Mouse (Mus musculus): Measurements from ENCODE around the gene Gm20458. TPM values are rescaled to one million over a fixed set of nuclear protein-coding genes. Genes with fewer than 3 reads are reported as not detected.

Gene Gm20458
- total RNA-seq, 2 experiments from 2014 or later, result 7.6 to 9.4 TPM

GRCm38 (mm10) chr2:164458535-164458934 lies 2.2 kb upstream of the Gm20458 start:
- H3K27ac ChIP-seq, result no peak overlapping the region
- intact Hi-C loops (cut with DNase I), result no loop called here
- TF ChIP-seq CTCF (IDR thresholded peaks at IDR 0.05), result no peak
- no peak for DNase-seq
- no peak overlapping the region for H3K4me3 ChIP-seq

GRCm38 (mm10) chr2:164465161-164465560 lies 4.4 kb downstream of the Gm20458 start:
- no peak for TF ChIP-seq CTCF (IDR thresholded peaks at IDR 0.05)
- no peak overlapping the region for H3K27ac ChIP-seq
- intact Hi-C loops (cut with DNase I), result no loop called here
- DNase-seq, result no peak
- H3K4me3 ChIP-seq, result no peak overlapping the region

- Histone ChIP-seq H3K4me3 (no peak overlapping the region), H3K27ac (no peak overlapping the region)
- intact Hi-C loops (cut with DNase I), result no loop called here
- DNase-seq, result no peak
- no peak for TF ChIP-seq CTCF (IDR thresholded peaks at IDR 0.05)
Observed at GRCm38 (mm10) chr2:164466787-164467186, 6.0 kb downstream of the Gm20458 start.

GRCm38 (mm10) chr2:164470254-164470653 lies 9.5 kb downstream of the Gm20458 start:
- peak; percentile 85 for TF ChIP-seq CTCF (IDR thresholded peaks at IDR 0.05)
- Histone ChIP-seq H3K4me3 (no peak overlapping the region), H3K27ac (no peak overlapping the region)
- intact Hi-C loops (cut with DNase I), result loop anchor here (2.0 kb wide), 1 partner anchor 47 kb away; no protein-coding TSS in a partner anchor
- peak; percentile 62 for DNase-seq

- no peak for TF ChIP-seq CTCF (IDR thresholded peaks at IDR 0.05)
- no peak within 1 kb of the TSS for H3K4me3 ChIP-seq
- no peak for DNase-seq
- H3K27ac ChIP-seq, result no peak within 1 kb of the TSS
- intact Hi-C loops (cut with DNase I), result no loop called here
Observed at GRCm38 (mm10) chr2:164473624-164474023, 12.9 kb downstream of the Gm20458 start, which contains the start of gene Trp53tg5. Gene Trp53tg5, minus strand, starts transcription at chr2:164473724.

- peak within 1 kb of the TSS; percentile 91 for H3K4me3 ChIP-seq
- DNase-seq, result peak; percentile 72
- TF ChIP-seq CTCF (IDR thresholded peaks at IDR 0.05), result no peak
- intact Hi-C loops (cut with DNase I), result no loop called here
- peak within 1 kb of the TSS; percentile 96 for H3K27ac ChIP-seq
Observed at GRCm38 (mm10) chr2:164485681-164486257, 25.0 kb downstream of the Gm20458 start, which contains the start of gene Dbndd2. Gene Dbndd2, plus strand, starts transcription at chr2:164486106.

GRCm38 (mm10) chr2:164486258-164487114 lies 25.7 kb downstream of the Gm20458 start:
- Histone ChIP-seq H3K27ac (peak overlapping the region; percentile 96), H3K4me3 (peak overlapping the region; percentile 91)
- TF ChIP-seq CTCF (IDR thresholded peaks at IDR 0.05), result no peak
- intact Hi-C loops (cut with DNase I), result no loop called here
- peak; percentile 90 for DNase-seq

- Histone ChIP-seq H3K27ac (peak overlapping the region; percentile 96), H3K4me3 (peak overlapping the region; percentile 91)
- TF ChIP-seq CTCF (IDR thresholded peaks at IDR 0.05), result no peak
- intact Hi-C loops (cut with DNase I), result no loop called here
- DNase-seq, result no peak
Observed at GRCm38 (mm10) chr2:164487115-164487527, 26.4 kb downstream of the Gm20458 start.

- TF ChIP-seq CTCF (IDR thresholded peaks at IDR 0.05), result no peak
- peak overlapping the region; percentile 91 for H3K4me3 ChIP-seq
- peak overlapping the region; percentile 96 for H3K27ac ChIP-seq
- intact Hi-C loops (cut with DNase I), result no loop called here
- DNase-seq, result no peak
Observed at GRCm38 (mm10) chr2:164487812-164488211, 27.0 kb downstream of the Gm20458 start.

- Histone ChIP-seq H3K27ac (no peak overlapping the region), H3K4me3 (no peak overlapping the region)
- TF ChIP-seq CTCF (IDR thresholded peaks at IDR 0.05), result no peak
- intact Hi-C loops (cut with DNase I), result no loop called here
- DNase-seq, result no peak
Observed at GRCm38 (mm10) chr2:164494126-164494525, 33.4 kb downstream of the Gm20458 start.

GRCm38 (mm10) chr2:164496331-164496730 lies 35.6 kb downstream of the Gm20458 start:
- H3K27ac ChIP-seq, result no peak overlapping the region
- intact Hi-C loops (cut with DNase I), result loop anchor here (5.0 kb wide), 1 partner anchor 34 kb away; the partner anchor contains the start of gene Gm20458
- DNase-seq, result no peak

GRCm38 (mm10) chr2:164496847-164497690 lies 36.3 kb downstream of the Gm20458 start, which contains the start of gene Pigt:
Gene Pigt, plus strand, starts transcription at chr2:164497520.
- H3K27ac ChIP-seq, result peak within 1 kb of the TSS; percentile 95
- TF ChIP-seq CTCF (IDR thresholded peaks at IDR 0.05), result no peak
- intact Hi-C loops (cut with DNase I), result loop anchor here (5.0 kb wide), 1 partner anchor 35 kb away; the partner anchor contains the start of gene Gm20458
- H3K4me3 ChIP-seq, result peak within 1 kb of the TSS; percentile 96
- peak; percentile 93 for DNase-seq

More at GRCm38 (mm10) chr2:164496331-164496730, 35.6 kb downstream of the Gm20458 start:
- peak overlapping the region; percentile 96 for H3K4me3 ChIP-seq
- no peak for TF ChIP-seq CTCF (IDR thresholded peaks at IDR 0.05)
